ENCODE assay signal across 8 mouse cellular contexts in the genomic region with DNA sequence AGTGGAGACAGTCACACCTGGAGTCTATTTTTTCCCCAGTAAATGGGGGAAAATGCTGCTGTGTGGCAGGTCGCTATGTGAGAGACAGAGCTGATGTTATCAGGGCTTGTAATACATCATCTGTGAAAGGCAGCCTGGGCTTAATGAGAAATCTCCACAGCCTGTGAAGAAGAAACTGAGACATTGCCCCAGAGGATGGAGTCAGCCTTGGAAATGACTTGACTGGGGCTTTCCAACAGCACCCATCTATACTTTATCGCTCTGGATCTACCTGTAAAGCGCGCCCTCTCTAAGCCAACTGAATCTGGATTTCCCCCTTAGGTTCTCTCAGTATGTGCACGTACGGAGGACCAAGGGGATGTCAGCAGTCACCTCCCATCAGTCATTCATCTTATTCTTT.
"Had no signal": no experiment of that assay in that cellular context is flagged by ENCODE, and none has a peak within 500 bp of the region (broad histone marks: within the 10 kb centered on the region; RNA-seq: fewer than 3 reads in every experiment).

No protein-coding gene starts in this region.

- H3K9me3 ChIP-seq: limb, embryonic 15.5 days; liver, embryonic 12.5 days; midbrain, embryonic 10.5 days had no signal

- H3K9ac ChIP-seq: limb, embryonic 15.5 days; liver, embryonic 12.5 days; lung, embryonic 14.5 days had no signal

- DNase-seq: kidney, postnatal 25 days had no signal

- H3K4me3 ChIP-seq: left cerebral cortex, adult 2 months; limb, embryonic 15.5 days; liver, embryonic 12.5 days; midbrain, embryonic 10.5 days had no signal

- H3K4me1 ChIP-seq: limb, embryonic 15.5 days had no signal

- ATAC-seq: liver, embryonic 12.5 days; midbrain, embryonic 16.5 days had no signal

- H3K27me3 ChIP-seq: limb, embryonic 15.5 days; liver, embryonic 12.5 days had no signal

- H3K4me2 ChIP-seq: limb, embryonic 15.5 days; liver, embryonic 12.5 days; lung, embryonic 14.5 days had no signal

- H3K36me3 ChIP-seq: limb, embryonic 15.5 days; liver, embryonic 12.5 days; midbrain, embryonic 10.5 days had no signal

- H3K27ac ChIP-seq: left cerebral cortex, adult 2 months; limb, embryonic 15.5 days; liver, embryonic 12.5 days; midbrain, embryonic 10.5 days; stomach, postnatal 0 days had no signal
